Mouse (Mus musculus) kidney, postnatal 10 days (tissue): ENCODE measurements around the gene Hist1h4k.

ENCODE experiments used
- DNase-seq: peaks from one replicate; pipeline ENCODE4 v3.0.0; 2021; ENCODE audit warnings: mixed read lengths

The Hist1h4k gene

DNA sequence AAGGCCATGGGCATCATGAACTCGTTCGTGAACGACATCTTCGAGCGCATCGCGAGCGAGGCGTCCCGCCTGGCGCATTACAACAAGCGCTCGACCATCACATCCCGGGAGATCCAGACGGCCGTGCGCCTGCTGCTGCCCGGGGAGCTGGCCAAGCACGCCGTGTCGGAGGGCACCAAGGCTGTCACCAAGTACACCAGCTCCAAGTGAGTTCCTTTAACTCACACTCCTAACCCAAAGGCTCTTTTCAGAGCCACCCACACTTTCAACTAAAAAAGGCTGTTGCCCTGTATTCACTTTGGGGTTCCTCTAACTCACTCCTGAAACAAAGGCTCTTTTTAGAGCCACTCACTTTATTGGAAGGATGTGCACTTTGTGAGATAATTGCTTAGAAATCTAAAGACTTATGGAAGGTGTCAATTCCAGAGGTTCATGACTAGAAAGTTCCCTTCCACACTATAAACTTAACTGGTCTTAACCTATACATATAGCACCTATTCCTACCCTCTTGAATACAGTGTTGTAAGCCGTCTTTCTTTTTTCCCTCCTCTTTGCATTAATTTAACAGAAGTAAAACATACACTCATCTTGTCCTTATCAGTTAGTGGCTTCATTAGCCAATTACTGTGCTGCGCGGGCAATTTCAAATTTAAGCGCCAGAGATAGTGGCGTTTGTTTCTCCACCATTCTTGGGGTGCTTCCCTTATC, 4.1 kb upstream of the Hist1h4k start:
- DNase-seq = peak; percentile 61

DNA sequence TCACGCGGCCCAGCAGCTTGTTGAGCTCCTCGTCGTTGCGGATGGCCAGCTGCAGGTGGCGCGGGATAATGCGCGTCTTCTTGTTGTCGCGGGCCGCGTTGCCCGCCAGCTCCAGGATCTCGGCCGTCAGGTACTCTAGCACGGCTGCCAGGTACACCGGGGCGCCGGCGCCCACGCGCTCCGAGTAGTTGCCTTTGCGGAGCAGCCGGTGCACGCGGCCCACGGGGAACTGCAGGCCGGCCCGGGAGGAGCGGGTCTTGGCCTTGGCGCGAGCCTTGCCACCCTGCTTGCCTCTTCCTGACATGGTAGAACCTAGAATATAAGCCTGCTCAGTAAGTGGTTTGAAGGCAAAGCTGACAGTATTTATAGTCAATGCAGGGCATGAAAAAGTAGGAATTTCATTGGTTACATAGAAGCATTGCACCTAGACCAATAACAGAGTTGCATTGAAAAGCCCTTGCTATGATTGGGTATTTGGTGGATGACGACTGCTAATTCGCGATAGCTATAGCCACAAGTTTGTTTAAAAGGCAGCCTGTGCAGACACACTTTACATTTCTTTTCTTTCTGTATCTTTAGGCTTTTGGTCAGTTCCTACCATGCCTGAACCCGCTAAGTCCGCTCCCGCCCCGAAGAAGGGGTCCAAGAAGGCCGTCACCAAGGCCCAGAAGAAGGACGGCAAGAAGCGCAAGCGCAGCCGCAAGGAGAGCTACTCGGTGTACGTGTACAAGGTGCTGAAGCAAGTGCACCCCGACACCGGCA, 3.4 kb upstream of the Hist1h4k start, which contains the start of the genes Hist1h2ak and Hist1h2bn:
TSS of gene Hist1h2ak (minus strand) at position 304 of the 762 bp plus-strand sequence.
TSS of gene Hist1h2bn (plus strand) at position 600 of the 762 bp plus-strand sequence.
- peak; percentile 67 for DNase-seq

DNA sequence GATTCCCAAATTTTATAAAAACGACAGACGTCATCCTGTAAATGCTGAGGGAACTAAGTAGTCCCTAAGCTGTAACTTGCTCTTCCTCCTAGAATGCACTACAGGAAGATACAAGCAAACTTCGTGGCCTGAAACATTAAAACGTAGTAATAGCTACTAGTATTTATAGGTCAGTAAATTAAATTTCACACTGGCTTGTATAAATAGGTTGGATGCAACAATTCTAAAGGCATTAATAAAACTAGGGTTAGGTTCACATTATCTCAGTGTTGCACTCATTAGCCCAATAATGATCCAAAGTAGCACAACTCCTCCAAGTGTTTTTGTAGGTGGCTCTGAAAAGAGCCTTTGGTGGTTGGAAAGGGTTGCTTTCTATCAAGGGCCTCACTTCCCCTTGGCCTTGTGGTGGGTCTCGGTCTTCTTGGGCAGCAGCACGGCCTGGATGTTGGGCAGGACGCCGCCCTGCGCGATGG, 2.8 kb upstream of the Hist1h4k start:
- no peak for DNase-seq

DNA sequence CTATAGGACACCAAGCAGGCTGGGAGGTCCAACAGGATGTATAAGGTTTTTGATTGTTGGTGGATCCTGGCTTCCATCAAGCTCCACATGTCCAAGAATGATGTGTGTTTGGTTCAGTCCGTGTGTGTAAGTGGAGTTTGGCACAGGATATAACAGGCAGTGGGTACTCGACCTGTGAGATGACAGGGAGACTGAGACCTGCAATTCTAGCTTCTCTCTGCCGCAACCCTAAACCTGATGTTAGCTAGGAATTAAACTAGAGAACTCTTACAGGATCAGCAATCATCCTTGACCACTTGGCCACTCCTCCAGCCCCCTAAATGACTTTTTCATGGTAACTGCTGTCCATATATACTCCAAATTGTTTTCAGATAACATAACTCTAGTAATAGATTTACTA, 2.1 kb upstream of the Hist1h4k start:
- DNase-seq = no peak

DNA sequence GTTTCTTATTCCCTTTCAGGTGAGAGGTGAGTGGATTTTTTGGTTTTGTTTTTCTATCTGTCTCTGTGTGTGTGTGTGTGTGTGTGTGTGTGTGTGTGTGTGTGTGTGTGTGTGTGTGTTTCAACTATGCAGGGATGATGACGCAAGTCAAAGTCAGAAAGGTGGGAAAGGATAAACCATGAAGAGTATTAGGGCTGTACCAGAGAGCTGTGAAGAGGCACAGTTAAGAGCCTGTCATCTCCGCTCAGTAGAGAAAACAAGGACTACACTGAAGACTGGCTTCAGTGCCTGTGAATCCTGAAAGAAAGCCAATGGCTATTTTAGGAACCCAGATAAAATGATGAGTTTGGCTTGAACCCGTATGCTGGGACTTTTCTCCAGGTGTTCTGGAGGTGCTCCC, 1.5 kb upstream of the Hist1h4k start:
- DNase-seq = no peak

DNA sequence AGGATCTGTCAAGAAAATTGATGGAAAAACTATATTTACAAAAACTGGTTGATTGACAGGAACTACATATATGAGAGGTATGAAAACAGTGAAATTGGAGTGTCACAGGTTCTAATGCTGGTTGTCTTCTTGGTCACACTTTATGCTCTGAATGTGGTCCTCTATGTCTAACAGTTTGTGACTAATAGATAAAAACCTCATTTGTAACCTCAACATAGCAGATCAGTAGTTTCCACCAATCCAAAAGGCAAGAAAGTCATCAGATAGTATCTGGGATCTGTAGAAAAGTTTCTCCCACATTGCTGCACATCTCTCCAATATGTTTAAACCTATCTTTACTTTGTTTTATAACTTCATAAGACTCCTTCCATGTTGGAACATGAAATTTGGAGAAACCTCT, 1.1 kb upstream of the Hist1h4k start:
- DNase-seq = no peak

DNA sequence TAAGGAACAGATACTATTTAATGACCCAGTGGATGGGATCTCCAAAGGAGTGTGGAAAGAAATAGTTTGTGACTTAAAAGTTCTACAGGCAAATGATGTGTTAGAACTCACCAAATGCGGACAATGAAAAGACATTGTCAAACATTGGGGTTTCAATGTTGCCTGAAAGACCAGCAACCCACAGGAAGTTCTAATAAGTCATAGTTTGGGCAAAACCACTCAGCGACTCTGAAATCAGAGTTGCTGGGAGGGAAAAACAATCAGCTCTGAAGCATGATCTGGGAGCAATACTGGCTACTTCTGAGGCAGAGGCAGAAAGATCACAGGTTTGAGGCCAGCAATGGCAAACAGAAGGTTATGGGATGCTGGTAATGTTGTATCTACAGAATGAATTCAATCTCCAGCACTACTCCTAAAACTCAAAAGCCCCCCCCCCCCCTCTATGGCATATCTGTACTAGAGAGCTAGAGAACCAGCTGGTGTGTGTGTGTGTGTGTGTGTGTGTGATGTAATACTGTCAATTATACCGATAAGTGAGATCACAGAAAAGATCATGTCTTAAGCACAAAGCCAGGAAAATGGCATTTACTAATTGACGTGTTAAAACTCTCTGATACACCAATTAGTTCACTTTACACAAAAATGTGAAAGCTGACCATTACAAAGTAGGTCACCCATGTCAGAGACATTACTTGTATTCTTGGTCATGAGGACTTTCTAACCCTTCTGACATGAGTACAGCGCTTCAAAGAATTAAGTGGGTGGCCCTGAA, 732 bp downstream of the Hist1h4k start:
- no peak for DNase-seq

DNA sequence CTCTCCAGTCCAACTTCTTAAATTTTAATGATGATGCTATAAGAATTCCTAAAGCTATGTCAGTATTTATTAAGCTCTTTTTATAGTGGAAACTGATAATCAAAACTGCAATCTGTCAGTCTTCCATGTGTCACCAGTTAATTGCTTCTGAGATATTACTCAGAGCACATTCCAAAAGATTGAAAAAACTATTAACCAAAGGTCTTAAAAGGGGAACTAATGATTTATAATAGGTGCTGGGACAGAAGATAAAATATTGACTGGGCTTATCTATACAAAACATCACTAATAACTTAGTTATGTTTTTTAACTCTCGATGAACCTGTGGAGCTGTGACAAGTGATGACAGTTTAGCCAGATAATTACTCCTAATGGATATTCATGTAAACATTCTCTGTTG, 5.3 kb downstream of the Hist1h4k start:
- DNase-seq = no peak

DNA sequence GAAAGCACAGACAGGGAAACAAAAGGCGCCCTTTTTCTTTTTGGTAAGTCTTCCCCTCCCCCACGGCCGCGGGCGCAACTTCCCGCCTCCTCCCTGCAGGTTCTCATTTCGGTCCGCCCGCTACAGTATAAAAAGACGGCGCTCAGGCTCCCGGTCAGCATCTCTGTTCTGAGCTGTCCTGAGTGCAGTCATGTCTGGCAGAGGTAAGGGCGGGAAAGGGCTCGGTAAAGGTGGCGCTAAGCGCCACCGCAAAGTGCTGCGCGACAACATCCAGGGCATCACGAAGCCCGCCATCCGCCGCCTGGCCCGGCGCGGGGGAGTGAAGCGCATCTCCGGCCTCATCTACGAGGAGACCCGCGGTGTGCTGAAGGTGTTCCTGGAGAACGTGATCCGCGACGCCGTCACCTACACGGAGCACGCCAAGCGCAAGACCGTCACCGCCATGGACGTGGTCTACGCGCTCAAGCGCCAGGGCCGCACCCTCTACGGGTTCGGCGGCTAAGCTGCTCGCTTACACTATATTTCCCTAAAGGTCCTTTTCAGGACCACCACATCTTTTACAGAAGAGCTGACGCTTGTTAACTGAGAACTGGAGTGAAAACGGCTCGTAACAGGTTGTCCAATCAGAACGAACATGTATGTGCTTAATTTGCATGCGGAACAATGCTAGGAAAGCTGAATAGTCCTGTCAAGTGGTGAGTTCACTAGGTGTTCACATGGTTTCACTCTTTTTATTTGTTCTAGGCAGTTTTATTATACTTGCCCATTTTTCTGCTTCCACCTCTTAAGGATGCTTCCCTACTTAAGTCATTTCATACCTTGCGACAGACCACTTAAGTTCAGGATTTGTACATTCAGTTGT, 15.2 kb downstream of the Hist1h4k start, which contains the start of gene Hist1h4j:
TSS of gene Hist1h4j (plus strand) at position 159 of the 862 bp plus-strand sequence.
- DNase-seq = peak; percentile 86

DNA sequence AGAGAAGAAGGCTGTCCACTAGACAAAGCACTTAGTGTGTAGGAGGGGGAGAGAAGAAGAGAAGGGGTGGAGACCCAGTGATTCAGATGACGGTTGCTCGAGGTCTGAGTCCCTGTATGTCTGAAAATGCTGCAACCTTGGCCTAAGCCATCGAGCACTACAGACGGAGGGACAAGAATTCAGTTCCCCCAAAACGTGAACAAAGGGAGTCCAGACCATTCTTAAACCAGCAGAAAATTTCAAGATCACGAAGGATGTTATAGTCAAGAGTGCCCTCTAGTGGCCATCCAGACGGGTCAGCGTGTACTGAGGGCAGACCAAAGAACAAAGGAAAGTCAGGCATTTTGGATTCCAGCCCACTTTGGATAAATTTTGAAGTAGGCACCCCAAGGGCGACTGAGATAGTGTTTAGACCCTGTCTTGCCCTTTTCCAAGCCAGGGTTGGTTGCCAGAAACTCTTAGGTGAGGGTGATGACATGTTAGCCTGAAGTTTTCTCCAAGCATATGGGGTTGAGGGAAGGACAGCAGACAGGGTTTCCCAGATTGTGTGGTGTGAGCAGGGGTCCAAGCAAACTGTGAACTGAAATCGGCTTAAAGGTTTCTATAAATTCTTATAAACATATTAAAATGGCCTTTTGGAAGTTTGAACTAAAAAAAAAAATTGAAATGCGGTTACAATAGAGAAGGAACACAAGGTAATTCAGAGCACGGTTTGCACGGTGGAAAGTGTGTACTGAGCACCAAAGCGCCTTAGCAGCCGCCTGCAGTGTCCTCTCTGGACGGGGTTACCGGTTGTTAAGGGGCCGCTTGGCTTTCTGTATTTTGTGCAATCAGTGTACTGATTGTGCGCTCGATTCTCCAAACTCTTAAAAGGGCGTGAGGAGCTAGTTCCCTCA, 16.0 kb downstream of the Hist1h4k start:
- DNase-seq = peak; percentile 84

DNA sequence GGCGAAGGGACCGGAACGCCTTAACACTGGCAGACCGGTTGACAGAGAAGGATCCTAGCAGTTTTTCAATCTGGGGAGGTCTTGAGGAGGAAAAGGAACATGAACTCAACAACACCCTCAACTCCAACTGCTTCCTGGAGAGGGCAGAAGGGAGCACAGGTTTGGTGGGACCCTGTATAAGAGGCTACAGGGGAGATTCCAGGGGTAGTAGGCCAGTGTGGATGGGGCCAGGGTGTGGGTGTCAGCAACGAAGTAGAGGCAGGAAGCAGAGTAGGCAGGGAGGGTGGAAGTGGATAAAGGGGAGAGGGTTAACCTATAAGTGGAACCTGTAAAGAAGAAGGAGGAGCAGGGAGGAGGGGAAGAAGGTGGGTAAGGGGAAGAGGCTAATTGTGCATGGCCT, 16.8 kb downstream of the Hist1h4k start:
- no peak for DNase-seq

DNA sequence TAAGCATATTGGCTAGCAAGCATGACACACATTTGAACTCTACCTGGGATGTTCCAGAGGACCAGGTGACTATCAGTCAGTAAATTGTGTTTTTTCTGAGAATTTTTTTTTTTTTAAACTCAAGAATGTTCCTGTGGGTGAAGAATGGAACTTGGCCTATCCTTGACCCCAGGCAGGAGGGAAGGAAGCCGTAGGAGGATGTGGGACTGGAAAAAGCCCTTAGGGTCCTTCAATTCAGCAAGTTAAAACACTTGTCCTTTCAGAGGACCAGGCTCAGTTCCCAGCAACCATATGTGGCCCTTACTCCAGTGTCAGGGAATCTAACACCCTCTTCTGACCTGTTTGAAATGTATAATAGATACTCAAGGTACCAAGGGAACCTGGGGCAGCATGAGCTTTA, 20.8 kb downstream of the Hist1h4k start:
- no peak for DNase-seq

DNA sequence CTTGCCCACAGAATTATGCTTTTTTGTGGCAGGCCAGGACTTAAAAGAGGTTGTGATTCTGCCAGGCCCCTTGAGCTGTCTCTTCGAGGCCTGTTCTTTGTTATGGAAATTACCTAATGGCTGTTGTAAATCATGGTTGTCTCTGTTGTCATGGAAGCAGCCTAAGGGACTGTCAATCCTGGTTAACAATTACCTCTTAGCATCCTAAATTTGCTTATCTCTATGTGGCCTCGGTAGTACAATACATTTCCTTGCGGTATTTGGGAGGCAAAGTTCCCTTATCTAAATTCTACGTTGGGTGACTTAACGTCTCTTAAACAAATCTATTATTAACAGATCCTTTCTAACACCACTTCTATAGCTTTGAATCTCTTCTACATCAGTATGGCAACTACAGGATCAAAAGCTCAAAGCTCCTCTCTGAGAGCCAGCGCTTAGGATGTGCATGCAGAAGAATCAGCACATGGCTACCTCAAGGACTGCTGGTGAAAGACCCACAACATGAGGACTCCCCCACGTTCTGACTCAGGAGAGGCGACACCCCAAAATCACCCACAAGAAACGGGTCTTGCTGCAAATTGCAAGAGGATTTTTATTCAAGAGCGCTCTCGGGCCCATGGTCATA, 22.2 kb downstream of the Hist1h4k start:
- DNase-seq = no peak

DNA sequence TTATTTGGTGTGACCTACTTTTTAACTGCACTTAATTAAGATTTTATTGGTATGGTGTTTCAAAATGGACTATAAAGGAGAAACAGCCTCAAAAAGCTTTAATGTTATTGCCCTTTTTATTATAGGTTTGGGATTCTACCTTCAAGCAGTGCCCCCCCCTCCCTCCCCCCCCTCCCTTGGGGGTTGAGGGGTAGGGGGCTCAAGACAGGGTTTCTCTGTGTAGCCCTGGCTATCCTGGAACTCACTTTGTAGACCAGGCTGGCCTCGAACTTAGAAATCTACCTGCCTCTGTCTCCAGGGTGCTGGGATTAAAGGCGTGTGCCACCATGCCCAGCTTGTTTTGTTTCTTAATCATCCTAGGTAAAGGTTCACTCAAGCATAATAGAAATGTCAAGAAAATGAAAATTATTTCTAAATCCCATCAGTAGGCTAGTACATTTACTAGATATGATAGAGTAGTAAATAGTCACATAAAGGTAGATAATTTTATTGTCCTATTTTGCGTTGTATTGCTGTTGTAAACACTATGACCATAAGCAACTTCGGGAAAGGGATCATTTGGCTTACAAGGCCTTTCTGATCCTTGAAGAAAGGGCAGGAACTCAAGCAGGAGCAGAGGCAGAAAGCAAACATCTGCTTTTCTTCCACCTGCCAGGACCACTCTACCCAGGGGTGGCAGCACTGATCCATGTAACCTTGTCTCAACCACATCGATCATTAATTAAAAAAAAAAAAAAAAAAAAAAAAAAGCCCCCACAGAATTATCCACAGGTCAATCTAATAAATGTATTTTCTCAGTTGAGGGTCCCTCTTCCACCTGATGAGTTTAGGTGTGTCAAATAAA, 27.1 kb downstream of the Hist1h4k start:
- peak; percentile 11 for DNase-seq

DNA sequence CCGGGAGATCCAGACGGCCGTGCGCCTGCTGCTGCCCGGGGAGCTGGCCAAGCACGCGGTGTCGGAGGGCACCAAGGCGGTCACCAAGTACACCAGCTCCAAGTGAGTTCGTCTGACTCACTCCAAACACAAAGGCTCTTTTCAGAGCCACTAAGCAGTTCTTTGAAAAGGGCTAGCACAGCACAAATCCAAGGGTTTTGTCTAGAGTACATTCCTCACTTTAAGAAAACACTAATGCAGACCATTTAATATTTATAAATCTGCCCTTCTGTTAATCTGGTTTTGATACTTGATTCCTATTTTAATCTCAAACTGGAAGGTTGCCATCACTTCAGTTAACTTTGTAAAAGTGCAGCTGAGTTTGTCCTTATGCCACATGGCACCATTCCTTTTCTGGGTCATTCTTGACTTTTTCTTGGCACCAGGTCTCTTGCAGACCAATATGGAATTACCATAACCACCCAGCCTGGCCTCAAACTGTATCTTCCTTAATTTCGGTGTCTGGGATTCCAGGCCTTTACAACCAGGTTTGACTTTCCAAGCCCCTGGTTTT, 27.9 kb downstream of the Hist1h4k start:
- DNase-seq = no peak

DNA sequence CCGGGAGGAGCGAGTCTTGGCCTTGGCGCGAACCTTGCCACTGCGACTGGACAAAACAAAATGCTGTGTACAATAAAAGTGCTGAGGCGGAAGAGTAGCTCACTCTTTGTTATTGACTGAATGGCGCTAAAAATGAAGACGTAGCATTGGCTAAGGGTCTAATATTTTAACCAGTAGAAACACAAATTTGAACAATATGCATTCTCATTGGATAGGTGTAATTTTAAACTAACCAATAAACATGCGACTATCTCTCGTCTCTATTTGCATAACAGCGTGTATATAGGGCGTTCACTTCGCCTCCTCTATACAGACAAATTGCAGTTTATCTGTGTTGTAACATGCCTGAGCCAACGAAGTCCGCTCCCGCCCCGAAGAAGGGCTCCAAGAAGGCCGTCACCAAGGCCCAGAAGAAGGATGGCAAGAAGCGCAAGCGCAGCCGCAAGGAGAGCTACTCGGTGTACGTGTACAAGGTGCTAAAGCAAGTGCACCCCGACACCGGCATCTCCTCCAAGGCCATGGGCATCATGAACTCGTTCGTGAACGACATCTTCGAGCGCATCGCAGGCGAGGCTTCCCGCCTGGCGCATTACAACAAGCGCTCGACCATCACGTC, 28.4 kb downstream of the Hist1h4k start, which contains the start of gene Hist1h2bm:
TSS of gene Hist1h2bm (plus strand) at position 288 of the 616 bp plus-strand sequence.
- DNase-seq = peak; percentile 69

DNA sequence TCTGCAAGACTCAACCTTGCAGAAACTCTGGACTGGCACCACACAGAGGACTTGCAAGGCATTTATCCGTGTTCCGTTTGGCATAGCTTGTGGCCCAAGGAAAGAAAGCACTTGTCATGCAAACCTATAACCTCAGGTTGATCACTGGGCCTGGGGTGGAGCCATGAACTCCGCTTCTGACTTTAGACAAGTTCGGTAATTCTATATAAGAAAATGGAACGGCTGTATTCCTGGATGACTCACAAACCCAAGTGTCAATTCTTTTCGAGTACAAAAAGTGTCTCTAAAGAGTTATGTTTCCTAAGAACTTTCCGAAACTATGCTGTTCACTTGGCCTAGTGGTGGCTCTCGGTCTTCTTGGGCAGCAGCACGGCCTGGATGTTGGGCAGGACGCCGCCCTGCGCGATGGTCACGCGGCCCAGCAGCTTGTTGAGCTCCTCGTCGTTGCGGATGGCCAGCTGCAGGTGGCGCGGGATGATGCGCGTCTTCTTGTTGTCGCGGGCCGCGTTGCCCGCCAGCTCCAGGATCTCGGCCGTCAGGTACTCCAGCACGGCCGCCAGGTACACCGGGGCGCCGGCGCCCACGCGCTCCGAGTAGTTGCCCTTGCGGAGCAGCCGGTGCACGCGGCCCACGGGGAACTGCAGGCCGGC, 29.1 kb downstream of the Hist1h4k start:
- peak; percentile 10 for DNase-seq
